Mouse (Mus musculus) cerebellum, adult 2 months (tissue): ENCODE measurements around the gene Plin3.

Experiments
- CTCF ChIP-seq: fragments of 200-500 bp; IDR thresholded peaks from 2 replicates; pipeline ENCODE4 v1.5.1; 2011; ENCODE audit warnings: low read depth, mild to moderate bottlenecking, control low read depth, low read length, moderate library complexity, borderline replicate concordance; ENCODE audit not compliant: insufficient read depth
- POLR2A ChIP-seq: fragments of 200-500 bp; IDR thresholded peaks from 2 replicates; pipeline ENCODE4 v1.6.1; 2011; ENCODE audit warnings: low read length, control low read depth, borderline replicate concordance; ENCODE audit not compliant: insufficient read depth

DNA sequence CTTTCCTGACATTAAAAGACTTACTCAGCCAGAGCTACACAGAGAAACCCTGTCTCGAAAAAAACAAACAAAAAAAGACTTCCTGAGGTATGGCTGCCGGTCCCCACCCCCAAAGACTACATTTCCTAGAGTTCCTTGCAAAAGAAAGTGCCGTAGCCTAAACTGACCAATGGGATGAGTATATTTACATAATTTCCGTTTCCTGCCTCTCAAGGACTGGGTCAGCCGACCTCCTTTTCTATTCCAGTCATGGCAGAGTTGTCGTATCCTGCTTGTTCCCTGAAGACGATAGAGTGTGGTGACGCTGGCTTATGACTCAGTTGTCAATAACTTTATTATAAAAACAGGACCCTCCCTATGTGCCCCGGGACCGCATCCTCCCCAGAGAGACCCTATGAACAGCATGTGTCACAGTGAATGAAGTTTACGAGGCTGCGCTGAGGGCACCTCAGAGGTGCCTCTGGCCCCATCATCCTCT, 23.5 kb downstream of the Plin3 start:
- TF ChIP-seq POLR2A (peak; percentile 97; the same call in 1 of the 2 replicates), CTCF (no peak)
